Mouse (Mus musculus) CH12.LX (cell line): ENCODE data around the gene Atp5h.

ENCODE experiments used
- BHLHE40 ChIP-seq: IDR thresholded peaks from 2 replicates; pipeline ENCODE4 v1.6.1; 2011; ENCODE audit warnings: mild to moderate bottlenecking, low read depth, low read length, improper control_type of control experiment
- CHD1 ChIP-seq: IDR thresholded peaks from 2 replicates; pipeline ENCODE4 v1.6.1; 2012; ENCODE audit warnings: low read depth, low read length, improper control_type of control experiment, inconsistent platforms
- CTCF ChIP-seq, 2 experiments: IDR thresholded peaks in 1 of 2; conservative IDR thresholded peaks in 1 of 2; 2 replicates each; pipeline ENCODE4 v1.5.1; 2011 to 2012; ENCODE audit warnings: low read depth in 2 of 2, low read length in 2 of 2, improper control_type of control experiment in 1 of 2, inconsistent platforms in 1 of 2, mild to moderate bottlenecking in 1 of 2, moderate library complexity in 1 of 2
- EP300 ChIP-seq: IDR thresholded peaks from 2 replicates; pipeline ENCODE4 v1.6.1; 2011; ENCODE audit warnings: low read length, improper control_type of control experiment
- HCFC1 ChIP-seq: IDR thresholded peaks from 2 replicates; pipeline ENCODE4 v1.6.1; 2012; ENCODE audit warnings: low read depth, mild to moderate bottlenecking, inconsistent platforms, low read length, improper control_type of control experiment
- IRF4 ChIP-seq: IDR thresholded peaks from 2 replicates; pipeline ENCODE4 v1.6.1; 2014; ENCODE audit warnings: low read depth, mild to moderate bottlenecking, inconsistent platforms, low read length, improper control_type of control experiment
- MAFK ChIP-seq: IDR thresholded peaks from 2 replicates; pipeline ENCODE4 v1.6.1; 2011; ENCODE audit warnings: low read length, improper control_type of control experiment; ENCODE audit not compliant: insufficient replicate concordance
- POLR2A ChIP-seq: IDR thresholded peaks from 2 replicates; pipeline ENCODE4 v1.6.1; 2011; ENCODE audit warnings: low read depth, mild to moderate bottlenecking, improper control_type of control experiment, low read length
- TCF12 ChIP-seq: IDR thresholded peaks from 2 replicates; pipeline ENCODE4 v1.6.1; 2014; ENCODE audit warnings: low read depth, mild to moderate bottlenecking, inconsistent platforms, low read length, improper control_type of control experiment
- UBTF ChIP-seq: IDR thresholded peaks from 2 replicates; pipeline ENCODE4 v1.6.1; 2012; ENCODE audit warnings: low read depth, mild to moderate bottlenecking, inconsistent platforms, low read length, improper control_type of control experiment, moderate library complexity
- ZKSCAN1 ChIP-seq: IDR thresholded peaks from 2 replicates; pipeline ENCODE4 v1.6.1; 2012; ENCODE audit warnings: low read depth, inconsistent platforms, low read length, improper control_type of control experiment, borderline replicate concordance

GRCm38 (mm10) chr11:115455619-115456018, 35.9 kb upstream of the Atp5h start:
- TF ChIP-seq BHLHE40 (no peak), EP300 (no peak), POLR2A (no peak), IRF4 (no peak), CTCF (conservative IDR thresholded peaks at IDR 0.05 in 1 of 2, IDR thresholded peaks at IDR 0.05 in 1 of 2; ENCODE audit: low read depth in 2 of 2, low read length in 2 of 2) (peak in 1 of 2 experiments; percentile 20; a peak in 1 of 4 replicates), UBTF (no peak), HCFC1 (no peak), TCF12 (no peak), ZKSCAN1 (no peak), CHD1 (no peak), MAFK (no peak)
